Mouse (Mus musculus) CH12.LX (cell line): ENCODE results near the gene Olfr773. TPM values are rescaled to one million over a fixed set of nuclear protein-coding genes. Genes with fewer than 3 reads are reported as not detected.

ENCODE experiments used
- DNase-seq: peaks from one replicate; pipeline ENCODE4 v3.0.0-alpha.2; 2013; ENCODE audit errors: extremely low read depth
- H3K27ac ChIP-seq: 2 replicates; pipeline ENCODE4 v1.5.1; 2012; ENCODE audit warnings: low read depth, mild to moderate bottlenecking, control low read depth, moderate library complexity; ENCODE audit not compliant: insufficient read depth
- H3K27me3 ChIP-seq: replicated peaks from 2 replicates; pipeline ENCODE3; 2012; ENCODE audit warnings: inconsistent platforms
- H3K36me3 ChIP-seq, 2 experiments: replicated peaks in 1 of 2; 2 replicates each; pipeline versions ENCODE3 to v1.6.1; 2012; ENCODE audit warnings: inconsistent platforms in 1 of 2, low read length in 1 of 2, mild to moderate bottlenecking in 1 of 2, mixed read lengths in 1 of 2, moderate library complexity in 1 of 2; ENCODE audit not compliant: control insufficient read depth in 1 of 2, insufficient read depth in 1 of 2
- H3K4me1 ChIP-seq, 2 experiments: 2 replicates each; pipeline ENCODE4 v1.6.1; 2012; ENCODE audit warnings: inconsistent platforms in 1 of 2, moderate library complexity in 1 of 2; ENCODE audit not compliant: insufficient read depth in 2 of 2, control insufficient read depth in 1 of 2
- H3K4me2 ChIP-seq: 2 replicates; pipeline ENCODE4 v1.6.1; 2012; ENCODE audit warnings: low read depth, mild to moderate bottlenecking, control low read depth; ENCODE audit not compliant: poor library complexity, insufficient read depth, severe bottlenecking
- H3K4me3 ChIP-seq, 3 experiments: fragments of 150-350 bp in 1 of 3; sonication (generic) in 1 of 3; replicated peaks in 1 of 3; 2 replicates each; pipeline versions ENCODE3 to v1.5.1; 2011 to 2012; ENCODE audit warnings: low read depth in 2 of 3, low read length in 2 of 3, mild to moderate bottlenecking in 2 of 3, moderate library complexity in 2 of 3, control low read depth in 1 of 3, improper control_type of control experiment in 1 of 3, inconsistent platforms in 1 of 3, mixed read lengths in 1 of 3; ENCODE audit not compliant: poor library complexity in 1 of 3
- H3K79me2 ChIP-seq: replicated peaks from 2 replicates; pipeline ENCODE4 v1.6.1; 2012; ENCODE audit warnings: mild to moderate bottlenecking, moderate library complexity; ENCODE audit not compliant: control insufficient read depth, poor library complexity, insufficient read depth, severe bottlenecking; ENCODE audit errors: extremely low read depth
- H3K9ac ChIP-seq: 2 replicates; pipeline ENCODE4 v1.6.1; 2012; ENCODE audit warnings: low read depth, mild to moderate bottlenecking, control low read depth, moderate library complexity; ENCODE audit not compliant: insufficient read depth
- H3K9me3 ChIP-seq: replicated peaks from 2 replicates; pipeline ENCODE3; 2012; ENCODE audit warnings: low read length, inconsistent platforms, mixed read lengths
- BHLHE40 ChIP-seq: IDR thresholded peaks from 2 replicates; pipeline ENCODE4 v1.6.1; 2011; ENCODE audit warnings: mild to moderate bottlenecking, low read depth, low read length, improper control_type of control experiment
- CHD1 ChIP-seq: IDR thresholded peaks from 2 replicates; pipeline ENCODE4 v1.6.1; 2012; ENCODE audit warnings: low read depth, low read length, improper control_type of control experiment, inconsistent platforms
- CHD2 ChIP-seq: IDR thresholded peaks from 2 replicates; pipeline ENCODE4 v1.6.1; 2011; ENCODE audit warnings: low read length, improper control_type of control experiment
- EP300 ChIP-seq: IDR thresholded peaks from 2 replicates; pipeline ENCODE4 v1.6.1; 2011; ENCODE audit warnings: low read length, improper control_type of control experiment
- ETS1 ChIP-seq: conservative IDR thresholded peaks from 2 replicates; pipeline ENCODE4 v1.6.1; 2012; ENCODE audit warnings: low read depth, mild to moderate bottlenecking, inconsistent platforms, low read length, improper control_type of control experiment, moderate library complexity
- GABPA ChIP-seq: IDR thresholded peaks from 2 replicates; pipeline ENCODE4 v1.6.1; 2012; ENCODE audit warnings: low read depth, low read length, improper control_type of control experiment, inconsistent platforms; ENCODE audit not compliant: insufficient replicate concordance
- HCFC1 ChIP-seq: IDR thresholded peaks from 2 replicates; pipeline ENCODE4 v1.6.1; 2012; ENCODE audit warnings: low read depth, mild to moderate bottlenecking, inconsistent platforms, low read length, improper control_type of control experiment
- JUN ChIP-seq: IDR thresholded peaks from 2 replicates; pipeline ENCODE4 v1.6.1; 2011; ENCODE audit warnings: low read depth, mild to moderate bottlenecking, low read length, improper control_type of control experiment, moderate library complexity; ENCODE audit not compliant: insufficient read depth
- KAT2A ChIP-seq: IDR thresholded peaks from 2 replicates; pipeline ENCODE4 v1.6.1; 2012; ENCODE audit warnings: low read length, improper control_type of control experiment, inconsistent platforms; ENCODE audit not compliant: insufficient replicate concordance
- MAX ChIP-seq: IDR thresholded peaks from 2 replicates; pipeline ENCODE4 v1.6.1; 2011; ENCODE audit warnings: low read length, improper control_type of control experiment
- MAZ ChIP-seq: IDR thresholded peaks from 2 replicates; pipeline ENCODE4 v1.6.1; 2012; ENCODE audit warnings: low read depth, mild to moderate bottlenecking, inconsistent platforms, low read length, improper control_type of control experiment, moderate library complexity
- MEF2A ChIP-seq: IDR thresholded peaks from 2 replicates; pipeline ENCODE4 v1.6.1; 2014; ENCODE audit warnings: low read depth, mild to moderate bottlenecking, inconsistent platforms, low read length, improper control_type of control experiment, borderline replicate concordance
- PAX5 ChIP-seq: IDR thresholded peaks from 2 replicates; pipeline ENCODE4 v1.6.1; 2012; ENCODE audit warnings: low read length, inconsistent platforms, mixed read lengths
- POLR2A ChIP-seq: IDR thresholded peaks from 2 replicates; pipeline ENCODE4 v1.6.1; 2011; ENCODE audit warnings: low read depth, mild to moderate bottlenecking, improper control_type of control experiment, low read length
- POLR2AphosphoS2 ChIP-seq: IDR thresholded peaks from 2 replicates; pipeline ENCODE4 v1.6.1; 2011; ENCODE audit warnings: low read depth, low read length, improper control_type of control experiment
- UBTF ChIP-seq: IDR thresholded peaks from 2 replicates; pipeline ENCODE4 v1.6.1; 2012; ENCODE audit warnings: low read depth, mild to moderate bottlenecking, inconsistent platforms, low read length, improper control_type of control experiment, moderate library complexity
- ZKSCAN1 ChIP-seq: IDR thresholded peaks from 2 replicates; pipeline ENCODE4 v1.6.1; 2012; ENCODE audit warnings: low read depth, inconsistent platforms, low read length, improper control_type of control experiment, borderline replicate concordance
- ZMIZ1 ChIP-seq: IDR thresholded peaks from 2 replicates; pipeline ENCODE4 v1.6.1; 2012; ENCODE audit warnings: low read depth, mild to moderate bottlenecking, inconsistent platforms, low read length, improper control_type of control experiment
- ZNF384 ChIP-seq: IDR thresholded peaks from 2 replicates; pipeline ENCODE4 v1.6.1; 2012; ENCODE audit warnings: low read depth, low read length, improper control_type of control experiment, inconsistent platforms
- dilution Hi-C: fragments of 300-500 bp; cut with MboI; formaldehyde crosslinking; loops from 2 replicates; pipeline ENCODE4 v1.14.3; 2020; ENCODE audit warnings: low sequenced_read_pairs; ENCODE audit not compliant: extremely low pct_unique_long_range_greater_than_20kb, extremely low pct_ligation_motif_present
- in situ Hi-C: fragments of 300-500 bp; cut with MboI; formaldehyde crosslinking; loops from 3 replicates; pipeline ENCODE4 v1.14.3; 2019; ENCODE audit warnings: low sequenced_read_pairs, low pct_ligation_motif_present, low pct_unique_long_range_greater_than_20kb, mixed read lengths
- polyA plus RNA-seq: library from polyadenylated mRNA; unstranded; fragments of >175 nt; gene quantifications from 2 replicates; pipeline ENCODE4 v1.2.1, GENCODE M21; 2012; ENCODE audit warnings: low read depth; ENCODE audit not compliant: insufficient read length
- total RNA-seq, 2 experiments: library from RNA; depleted of rRNA; stranded (reverse); fragments of 300-350 nt in 1 of 2; fragments of >200 nt in 1 of 2; gene quantifications; 2 replicates each; pipeline ENCODE4 v1.2.3; 2012 to 2014

Olfr773 gene
- total and polyA plus RNA-seq, 3 experiments, result not detected

DNA sequence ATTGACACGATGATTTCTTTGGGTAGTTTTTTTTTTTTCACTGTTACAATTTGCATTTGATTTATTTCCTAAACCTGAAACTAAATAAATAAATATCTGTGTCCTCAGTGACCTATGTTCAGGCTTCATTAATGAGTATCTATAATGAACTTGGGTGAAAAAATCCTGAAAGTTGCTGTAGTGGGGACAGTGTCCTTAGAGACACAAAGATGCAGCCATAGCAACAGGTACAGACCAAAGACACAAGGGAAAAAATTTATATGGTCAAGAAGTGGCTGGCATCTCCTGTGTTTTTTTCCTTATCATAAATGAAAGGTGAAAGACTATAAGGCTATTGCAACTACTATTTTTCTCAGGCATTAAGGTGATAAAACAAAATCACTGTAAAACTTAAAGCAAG is 22.6 kb downstream of the Olfr773 start, which contains the start of gene Olfr771:
Olfr771 (minus strand) TSS at position 101 of the 400 bp plus-strand sequence.
- Histone ChIP-seq H3K36me3 (no peaks in the 10 kb centered on the region), H3K4me3 (no peak within 1 kb of the TSS), H3K27ac (no peak within 1 kb of the TSS), H3K4me1 (no peaks in the 10 kb centered on the region), H3K4me2 (no peak within 1 kb of the TSS), H3K27me3 (no peaks in the 10 kb centered on the region), H3K9ac (no peak within 1 kb of the TSS), H3K79me2 (no peaks in the 10 kb centered on the region), H3K9me3 (no peaks in the 10 kb centered on the region)
- no peak for DNase-seq
- TF ChIP-seq ZKSCAN1 (no peak), EP300 (no peak), MAX (no peak), GABPA (no peak), BHLHE40 (no peak), ZNF384 (no peak), KAT2A (no peak), JUN (no peak), UBTF (no peak), ZMIZ1 (no peak), POLR2AphosphoS2 (no peak), HCFC1 (no peak)
- in situ Hi-C loops (no loop called here), dilution Hi-C loops (no loop called here)

GRCm38 (mm10) chr10:129138898-129139297 is 48.3 kb downstream of the Olfr773 start, which contains the start of gene Olfr770:
Olfr770 (minus strand) TSS chr10:129138998.
- H3K4me2 ChIP-seq, result no peak within 1 kb of the TSS
- H3K4me3 ChIP-seq, result no peak within 1 kb of the TSS
- no peaks in the 10 kb centered on the region for H3K79me2 ChIP-seq
- H3K27me3 ChIP-seq, result no peaks in the 10 kb centered on the region
- no peak for TF ChIP-seq MEF2A
- no peak for TF ChIP-seq POLR2AphosphoS2
- TF ChIP-seq PAX5, result no peak
- TF ChIP-seq HCFC1, result no peak
- TF ChIP-seq CHD1, result no peak
- no peak for TF ChIP-seq ZNF384
- TF ChIP-seq CHD2, result no peak
- TF ChIP-seq ETS1, result no peak
- no peak for TF ChIP-seq MAZ
- no peak for TF ChIP-seq POLR2A
- no peaks in the 10 kb centered on the region for H3K4me1 ChIP-seq
- H3K9me3 ChIP-seq, result no peaks in the 10 kb centered on the region
- no peak within 1 kb of the TSS for H3K9ac ChIP-seq
- H3K27ac ChIP-seq, result no peak within 1 kb of the TSS
- no peak for DNase-seq
- dilution Hi-C loops (no loop called here), in situ Hi-C loops (no loop called here)
- no peaks in the 10 kb centered on the region for H3K36me3 ChIP-seq

Other genes with a start within 250 kb of the Olfr773 start
Only the 20 nearest of the 22 such genes appear.
- gene Olfr9, start 198.0 kb downstream of the Olfr773 start, total RNA-seq (2012; rRNA removed), result not detected in 2 replicates
- not detected in 2 replicates for gene Olfr9, start 198.0 kb downstream of the Olfr773 start, total RNA-seq (2014; rRNA removed)
- gene Olfr9, start 198.0 kb downstream of the Olfr773 start, polyA plus RNA-seq, result not detected in 2 replicates
- not detected in 2 replicates for gene Olfr763, start 176.6 kb downstream of the Olfr773 start, total RNA-seq (2012; rRNA removed)
- not detected in 2 replicates for gene Olfr763, start 176.6 kb downstream of the Olfr773 start, total RNA-seq (2014; rRNA removed)
- gene Olfr763, start 176.6 kb downstream of the Olfr773 start, polyA plus RNA-seq, result not detected in 2 replicates
- gene Olfr764-ps1, start 147.5 kb downstream of the Olfr773 start, total RNA-seq (2012; rRNA removed), result not detected in 2 replicates
- gene Olfr764-ps1, start 147.5 kb downstream of the Olfr773 start, total RNA-seq (2014; rRNA removed), result not detected in 2 replicates
- not detected in 2 replicates for gene Olfr764-ps1, start 147.5 kb downstream of the Olfr773 start, polyA plus RNA-seq
- gene Olfr765, start 137.4 kb downstream of the Olfr773 start, total RNA-seq (2012; rRNA removed), result not detected in 2 replicates
- not detected in 2 replicates for gene Olfr765, start 137.4 kb downstream of the Olfr773 start, total RNA-seq (2014; rRNA removed)
- gene Olfr765, start 137.4 kb downstream of the Olfr773 start, polyA plus RNA-seq, result not detected in 2 replicates
- gene Olfr766-ps1, start 118.4 kb downstream of the Olfr773 start, total RNA-seq (2012; rRNA removed), result not detected in 2 replicates
- not detected in 2 replicates for gene Olfr766-ps1, start 118.4 kb downstream of the Olfr773 start, total RNA-seq (2014; rRNA removed)
- not detected in 2 replicates for gene Olfr766-ps1, start 118.4 kb downstream of the Olfr773 start, polyA plus RNA-seq
- gene Olfr767, start 104.5 kb downstream of the Olfr773 start, total RNA-seq (2012; rRNA removed), result not detected in 2 replicates
- not detected in 2 replicates for gene Olfr767, start 104.5 kb downstream of the Olfr773 start, total RNA-seq (2014; rRNA removed)
- gene Olfr767, start 104.5 kb downstream of the Olfr773 start, polyA plus RNA-seq, result not detected in 2 replicates
- not detected in 2 replicates for gene Olfr768, start 88.0 kb downstream of the Olfr773 start, total RNA-seq (2012; rRNA removed)
- not detected in 2 replicates for gene Olfr768, start 88.0 kb downstream of the Olfr773 start, total RNA-seq (2014; rRNA removed)
- gene Olfr768, start 88.0 kb downstream of the Olfr773 start, polyA plus RNA-seq, result not detected in 2 replicates
- gene Olfr769, start 69.6 kb downstream of the Olfr773 start, total RNA-seq (2012; rRNA removed), result not detected in 2 replicates
- not detected in 2 replicates for gene Olfr769, start 69.6 kb downstream of the Olfr773 start, total RNA-seq (2014; rRNA removed)
- not detected in 2 replicates for gene Olfr769, start 69.6 kb downstream of the Olfr773 start, polyA plus RNA-seq
- not detected in 2 replicates for gene Olfr770, start 48.4 kb downstream of the Olfr773 start, total RNA-seq (2012; rRNA removed)
- not detected in 2 replicates for gene Olfr770, start 48.4 kb downstream of the Olfr773 start, total RNA-seq (2014; rRNA removed)
- gene Olfr770, start 48.4 kb downstream of the Olfr773 start, polyA plus RNA-seq, result not detected in 2 replicates
- gene Olfr771, start 22.7 kb downstream of the Olfr773 start, total RNA-seq (2012; rRNA removed), result not detected in 2 replicates
- gene Olfr771, start 22.7 kb downstream of the Olfr773 start, total RNA-seq (2014; rRNA removed), result not detected in 2 replicates
- gene Olfr771, start 22.7 kb downstream of the Olfr773 start, polyA plus RNA-seq, result not detected in 2 replicates
- gene Olfr772, start 9.5 kb downstream of the Olfr773 start, total RNA-seq (2012; rRNA removed), result not detected in 2 replicates
- gene Olfr772, start 9.5 kb downstream of the Olfr773 start, total RNA-seq (2014; rRNA removed), result not detected in 2 replicates
- not detected in 2 replicates for gene Olfr772, start 9.5 kb downstream of the Olfr773 start, polyA plus RNA-seq
- gene Olfr774, start 48.8 kb upstream of the Olfr773 start, total RNA-seq (2012; rRNA removed), result not detected in 2 replicates
- gene Olfr774, start 48.8 kb upstream of the Olfr773 start, total RNA-seq (2014; rRNA removed), result not detected in 2 replicates
- gene Olfr774, start 48.8 kb upstream of the Olfr773 start, polyA plus RNA-seq, result not detected in 2 replicates
- not detected in 2 replicates for gene Olfr775, start 61.0 kb upstream of the Olfr773 start, total RNA-seq (2012; rRNA removed)
- gene Olfr775, start 61.0 kb upstream of the Olfr773 start, total RNA-seq (2014; rRNA removed), result not detected in 2 replicates
- not detected in 2 replicates for gene Olfr775, start 61.0 kb upstream of the Olfr773 start, polyA plus RNA-seq
- gene Olfr776, start 71.7 kb upstream of the Olfr773 start, total RNA-seq (2012; rRNA removed), result not detected in 2 replicates
- not detected in 2 replicates for gene Olfr776, start 71.7 kb upstream of the Olfr773 start, total RNA-seq (2014; rRNA removed)
- gene Olfr776, start 71.7 kb upstream of the Olfr773 start, polyA plus RNA-seq, result not detected in 2 replicates
- gene Olfr777, start 84.1 kb upstream of the Olfr773 start, total RNA-seq (2012; rRNA removed), result not detected in 2 replicates
- not detected in 2 replicates for gene Olfr777, start 84.1 kb upstream of the Olfr773 start, total RNA-seq (2014; rRNA removed)
- not detected in 2 replicates for gene Olfr777, start 84.1 kb upstream of the Olfr773 start, polyA plus RNA-seq
- gene Olfr780, start 130.7 kb upstream of the Olfr773 start, total RNA-seq (2012; rRNA removed), result not detected in 2 replicates
- gene Olfr780, start 130.7 kb upstream of the Olfr773 start, total RNA-seq (2014; rRNA removed), result not detected in 2 replicates
- not detected in 2 replicates for gene Olfr780, start 130.7 kb upstream of the Olfr773 start, polyA plus RNA-seq
- not detected in 2 replicates for gene Olfr781, start 141.4 kb upstream of the Olfr773 start, total RNA-seq (2012; rRNA removed)
- gene Olfr781, start 141.4 kb upstream of the Olfr773 start, total RNA-seq (2014; rRNA removed), result not detected in 2 replicates
- gene Olfr781, start 141.4 kb upstream of the Olfr773 start, polyA plus RNA-seq, result not detected in 2 replicates
- gene Olfr782, start 161.4 kb upstream of the Olfr773 start, total RNA-seq (2012; rRNA removed), result not detected in 2 replicates
- not detected in 2 replicates for gene Olfr782, start 161.4 kb upstream of the Olfr773 start, total RNA-seq (2014; rRNA removed)
- not detected in 2 replicates for gene Olfr782, start 161.4 kb upstream of the Olfr773 start, polyA plus RNA-seq
- 0.04 and 0.08 TPM in 2 replicates for gene Olfr784, start 196.7 kb upstream of the Olfr773 start, total RNA-seq (2012; rRNA removed)
- not detected in 2 replicates for gene Olfr784, start 196.7 kb upstream of the Olfr773 start, total RNA-seq (2014; rRNA removed)
- gene Olfr784, start 196.7 kb upstream of the Olfr773 start, polyA plus RNA-seq, result 0.10 TPM in 1 of 2 replicates, not detected in the other
- gene Olfr785, start 218.0 kb upstream of the Olfr773 start, total RNA-seq (2012; rRNA removed), result not detected in 2 replicates
- gene Olfr785, start 218.0 kb upstream of the Olfr773 start, total RNA-seq (2014; rRNA removed), result not detected in 2 replicates
- gene Olfr785, start 218.0 kb upstream of the Olfr773 start, polyA plus RNA-seq, result not detected in 2 replicates